Mouse (Mus musculus) stomach, embryonic 15.5 days (tissue): ENCODE results near the gene Ccdc120. TPM values are rescaled to one million over a fixed set of nuclear protein-coding genes. Genes with fewer than 3 reads are reported as not detected.
"Not testable (repeated sequence)": the region's sequence is repeated elsewhere in the genome, so short reads cannot be mapped to it uniquely, and the experiment has no call there.

Experiments
- ATAC-seq: fragments of 200-750 bp; cut with Nextera tagmentation; 2 replicates; pipeline ENCODE4 v1.8.0; 2017; ENCODE audit warnings: low read depth, moderate number of reproducible peaks, moderate TSS enrichment; ENCODE audit not compliant: insufficient read depth, low FRiP score
- H3K27ac ChIP-seq: fragments of 300-500 bp; sonication (generic); 2 replicates; pipeline ENCODE4 v1.5.1; 2015; ENCODE audit warnings: mild to moderate bottlenecking, inconsistent platforms
- H3K27me3 ChIP-seq: fragments of 300-500 bp; sonication (generic); replicated peaks from 2 replicates; pipeline ENCODE4 v1.6.1; 2015; ENCODE audit warnings: inconsistent platforms
- H3K36me3 ChIP-seq: fragments of 300-500 bp; sonication (generic); 2 replicates; pipeline ENCODE4 v1.6.1; 2015; ENCODE audit warnings: inconsistent platforms
- H3K4me1 ChIP-seq: fragments of 300-500 bp; sonication (generic); 2 replicates; pipeline ENCODE4 v1.6.1; 2015; ENCODE audit warnings: inconsistent platforms
- H3K4me2 ChIP-seq: fragments of 300-500 bp; sonication (generic); 2 replicates; pipeline ENCODE4 v1.6.1; 2015; ENCODE audit warnings: mild to moderate bottlenecking, inconsistent platforms
- H3K4me3 ChIP-seq: fragments of 300-500 bp; sonication (generic); replicated peaks from 2 replicates; pipeline ENCODE4 v1.5.1; 2015; ENCODE audit warnings: inconsistent platforms
- H3K9ac ChIP-seq: fragments of 300-500 bp; sonication (generic); 2 replicates; pipeline ENCODE4 v1.6.1; 2015; ENCODE audit warnings: inconsistent platforms
- H3K9me3 ChIP-seq: fragments of 300-500 bp; sonication (generic); 2 replicates; pipeline ENCODE4 v1.6.1; 2016; ENCODE audit warnings: inconsistent platforms
- WGBS: fragments of 180-500 bp; shearing (Covaris S2); methylation state at CpG from one replicate; pipeline ENCODE4 v1.1.7; 2015; 5-methylcytosine and 5-hydroxymethylcytosine counted together
- polyA plus RNA-seq: library from polyadenylated mRNA; unstranded; fragments of >200 nt; fragmentation: Nextera tagmentation; extraction: Ambion mirVana; gene quantifications from 2 replicates; pipeline ENCODE4 v1.2.1, GENCODE M21; 2015

Ccdc120 gene
- polyA plus RNA-seq, 1 experiment from 2014 or later, result 16.0 TPM

DNA sequence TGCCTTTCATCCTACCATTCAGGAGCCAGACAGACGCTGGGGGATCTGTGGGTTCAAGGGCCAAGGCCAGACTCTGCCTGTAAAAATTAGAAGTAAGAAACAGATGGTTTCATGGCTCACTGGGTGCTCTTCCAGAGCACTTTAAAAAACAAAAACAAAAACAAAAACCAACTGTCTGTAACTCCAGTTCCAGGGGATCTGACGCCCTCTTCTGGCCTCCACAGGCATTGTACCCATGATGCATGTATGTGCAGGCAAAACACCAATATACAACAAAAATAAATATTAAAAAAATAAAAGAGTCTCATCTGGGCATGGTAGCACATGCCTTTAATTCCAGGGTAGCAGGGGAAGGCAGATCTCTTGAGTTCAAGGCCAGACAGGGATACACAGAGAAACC lies 22.1 kb upstream of the Ccdc120 start:
- no peak overlapping the region for H3K27ac ChIP-seq
- peaks cover 10% of the 10 kb centered on the region; the same call in 1 of the 2 replicates for H3K36me3 ChIP-seq
- no peak overlapping the region for H3K4me2 ChIP-seq
- ATAC-seq, result no peak
- no peak overlapping the region for H3K4me3 ChIP-seq
- no peaks in the 10 kb centered on the region for H3K4me1 ChIP-seq
- 63% methylated on average over 2 of the region's 2 CpGs for WGBS
- H3K9ac ChIP-seq, result no peak overlapping the region
- H3K9me3 ChIP-seq, result no peaks in the 10 kb centered on the region
- H3K27me3 ChIP-seq, result no peaks in the 10 kb centered on the region

GRCm38 (mm10) chrX:7769302-7770017 lies 18.8 kb upstream of the Ccdc120 start:
- H3K36me3 ChIP-seq, result peaks cover 10% of the 10 kb centered on the region; the same call in 1 of the 2 replicates

GRCm38 (mm10) chrX:7765764-7766163 lies 15.1 kb upstream of the Ccdc120 start:
- peak; percentile 79 for ATAC-seq
- Histone ChIP-seq H3K4me1 (0 out of 2 replicates have a peak, but pooled peaks cover 5% of the 10 kb centered on the region), H3K27me3 (no peaks in the 10 kb centered on the region), H3K9ac (no peak overlapping the region), H3K4me3 (peak overlapping the region; percentile 15), H3K36me3 (0 out of 2 replicates have a peak, but pooled peaks cover 9% of the 10 kb centered on the region), H3K4me2 (peak overlapping the region; percentile 63), H3K27ac (peak overlapping the region; percentile 61), H3K9me3 (no peaks in the 10 kb centered on the region)
- 20% methylated on average over 11 of the region's 11 CpGs for WGBS

More at GRCm38 (mm10) chrX:7769302-7770017, 18.8 kb upstream of the Ccdc120 start:
- no peak overlapping the region for H3K9ac ChIP-seq
- H3K4me1 ChIP-seq, result 0 out of 2 replicates have a peak, but pooled peaks cover 5% of the 10 kb centered on the region
- H3K9me3 ChIP-seq, result no peaks in the 10 kb centered on the region
- ATAC-seq, result no peak
- WGBS, result 90% methylated on average over 7 of the region's 7 CpGs
- no peak overlapping the region for H3K27ac ChIP-seq
- H3K4me2 ChIP-seq, result no peak overlapping the region
- H3K4me3 ChIP-seq, result no peak overlapping the region
- no peaks in the 10 kb centered on the region for H3K27me3 ChIP-seq

- H3K36me3 ChIP-seq, result 0 out of 2 replicates have a peak, but pooled peaks cover 4% of the 10 kb centered on the region
- H3K27ac ChIP-seq, result peak overlapping the region; percentile 61
- no peaks in the 10 kb centered on the region for H3K9me3 ChIP-seq
- H3K9ac ChIP-seq, result no peak overlapping the region
- H3K4me1 ChIP-seq, result 0 out of 2 replicates have a peak, but pooled peaks cover 5% of the 10 kb centered on the region
- 27% methylated on average over 12 of the region's 13 CpGs for WGBS
- ATAC-seq, result no peak
- H3K27me3 ChIP-seq, result no peaks in the 10 kb centered on the region
- H3K4me3 ChIP-seq, result peak overlapping the region; percentile 15
- peak overlapping the region; percentile 63 for H3K4me2 ChIP-seq
These were observed 14.6 kb upstream of the Ccdc120 start for GRCm38 (mm10) chrX:7765281-7765670.

DNA sequence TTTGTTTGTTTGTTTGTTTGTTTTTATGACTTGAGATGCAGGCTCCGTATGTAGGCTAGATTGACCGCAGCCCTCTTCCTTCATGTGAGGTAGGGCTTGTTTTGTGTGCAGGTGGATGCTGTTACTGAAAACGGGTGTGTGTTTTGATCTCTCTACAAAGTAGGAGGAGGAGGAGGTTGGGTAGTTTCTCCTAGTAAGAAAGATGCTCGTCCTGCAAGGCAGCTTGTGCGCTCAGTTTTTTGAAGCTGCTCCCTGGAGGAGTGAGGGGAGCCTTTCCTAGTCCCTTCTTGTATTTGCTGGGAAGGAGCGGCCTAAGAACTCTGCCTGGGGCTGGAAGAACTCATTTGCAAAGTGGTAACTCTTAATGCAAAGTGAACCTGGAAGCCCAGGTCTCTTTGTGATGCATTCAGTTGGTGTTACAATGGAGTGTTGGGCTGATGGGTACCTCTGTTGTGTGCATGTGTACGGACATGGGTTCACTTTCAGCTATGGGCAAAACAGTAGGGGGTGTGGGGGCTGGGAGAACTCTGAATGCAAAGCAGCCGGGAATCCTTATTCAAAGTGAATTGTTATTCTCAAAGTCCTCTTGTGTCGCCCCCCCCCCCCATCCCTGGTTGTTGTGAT lies 14.1 kb upstream of the Ccdc120 start:
- peak overlapping the region; percentile 63 for H3K4me2 ChIP-seq
- H3K36me3 ChIP-seq, result 0 out of 2 replicates have a peak, but pooled peaks cover 3% of the 10 kb centered on the region
- H3K9ac ChIP-seq, result no peak overlapping the region
- H3K9me3 ChIP-seq, result no peaks in the 10 kb centered on the region
- H3K4me3 ChIP-seq, result peak overlapping the region; percentile 64
- peak overlapping the region; percentile 61; the same call in 1 of the 2 replicates for H3K27ac ChIP-seq
- WGBS, result 25% methylated on average over 8 of the region's 9 CpGs
- no peaks in the 10 kb centered on the region for H3K27me3 ChIP-seq
- no peak for ATAC-seq
- 0 out of 2 replicates have a peak, but pooled peaks cover 5% of the 10 kb centered on the region for H3K4me1 ChIP-seq

- Histone ChIP-seq H3K27me3 (no peaks in the 10 kb centered on the region), H3K27ac (peak overlapping the region; percentile 51; the same call in 1 of the 2 replicates), H3K9me3 (no peaks in the 10 kb centered on the region), H3K36me3 (0 out of 2 replicates have a peak, but pooled peaks cover 3% of the 10 kb centered on the region), H3K4me2 (peak overlapping the region; percentile 63), H3K4me3 (peak overlapping the region; percentile 64), H3K4me1 (0 out of 2 replicates have a peak, but pooled peaks cover 5% of the 10 kb centered on the region), H3K9ac (0 out of 2 replicates have a peak overlapping the region, but pooled peaks have one; percentile 9)
- WGBS, result 13% methylated on average over 22 of the region's 22 CpGs
- ATAC-seq, result 0 out of 2 replicates have a peak, but pooled peaks have one; percentile 5
These were observed 13.1 kb upstream of the Ccdc120 start for GRCm38 (mm10) chrX:7763631-7764393.

DNA sequence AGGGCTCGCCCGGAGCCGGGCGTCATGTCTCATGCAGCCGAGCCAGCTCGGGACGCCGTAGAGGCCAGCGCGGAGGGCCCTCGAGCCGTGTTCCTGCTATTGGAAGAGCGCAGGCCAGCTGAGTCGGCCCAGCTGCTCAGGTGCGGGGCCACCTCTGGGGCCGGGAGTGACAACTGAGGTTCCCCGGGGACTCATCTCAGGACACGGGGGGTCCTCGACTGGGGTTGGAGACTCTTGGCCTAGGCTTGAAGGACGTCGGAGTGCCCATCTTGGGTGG lies 12.2 kb upstream of the Ccdc120 start:
- no peak for ATAC-seq
- H3K4me2 ChIP-seq, result peak overlapping the region; percentile 63
- 0 out of 2 replicates have a peak, but pooled peaks cover 2% of the 10 kb centered on the region for H3K36me3 ChIP-seq
- peak overlapping the region; percentile 22; the same call in 1 of the 2 replicates for H3K9ac ChIP-seq
- H3K4me3 ChIP-seq, result peak overlapping the region; percentile 64
- peak overlapping the region; percentile 80 for H3K27ac ChIP-seq
- no peaks in the 10 kb centered on the region for H3K9me3 ChIP-seq
- 24% methylated on average over 21 of the region's 21 CpGs for WGBS
- 0 out of 2 replicates have a peak, but pooled peaks cover 5% of the 10 kb centered on the region for H3K4me1 ChIP-seq
- H3K27me3 ChIP-seq, result no peaks in the 10 kb centered on the region

DNA sequence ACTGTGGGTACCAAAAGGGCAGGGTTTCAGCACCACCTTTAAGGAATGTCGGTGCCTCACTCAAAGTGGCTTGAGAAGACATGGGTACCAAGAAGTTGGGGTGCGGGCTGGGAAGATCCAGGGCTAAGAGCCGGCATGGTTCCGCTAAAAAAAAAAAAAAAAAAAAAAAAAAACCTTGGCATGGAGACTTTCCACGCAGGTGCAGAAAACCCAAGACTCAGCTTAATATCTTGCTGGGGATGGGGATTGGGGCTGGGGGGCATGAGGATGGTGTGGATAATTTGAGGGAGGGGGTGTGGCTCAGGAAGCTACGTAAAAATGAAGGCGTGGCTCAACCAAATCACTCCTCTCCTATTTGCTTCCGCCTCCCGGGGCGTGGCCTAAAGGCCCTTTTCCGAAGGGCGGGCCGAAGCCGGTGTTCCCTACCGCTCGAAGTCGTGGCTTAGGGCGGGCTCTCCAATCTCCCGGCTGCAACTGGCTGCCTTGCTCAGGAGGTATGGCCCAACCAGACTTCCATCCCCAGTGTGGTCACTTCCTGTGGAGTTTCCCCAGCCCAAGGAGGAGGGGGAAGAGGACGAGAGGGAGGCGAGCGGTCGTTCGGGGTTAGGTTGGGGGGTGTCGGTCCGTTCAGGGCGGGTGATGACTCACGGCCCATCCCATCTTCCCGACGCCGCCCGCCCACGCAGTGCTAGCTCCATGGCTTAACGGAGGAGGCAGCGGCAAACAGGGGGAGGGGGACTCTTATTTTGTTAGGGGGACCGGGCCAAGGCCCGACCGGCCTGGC lies 11.6 kb upstream of the Ccdc120 start, which contains the start of gene Tfe3:
Tfe3 (plus strand) TSS at position 424 of the 784 bp plus-strand sequence.
- H3K9me3 ChIP-seq, result no peaks in the 10 kb centered on the region
- H3K27me3 ChIP-seq, result no peaks in the 10 kb centered on the region
- peak within 1 kb of the TSS; percentile 64 for H3K4me3 ChIP-seq
- 0 out of 2 replicates have a peak, but pooled peaks cover 5% of the 10 kb centered on the region for H3K4me1 ChIP-seq
- WGBS, result 26% methylated on average over 38 of the region's 38 CpGs
- peak within 1 kb of the TSS; percentile 80 for H3K27ac ChIP-seq
- peak within 1 kb of the TSS; percentile 63 for H3K4me2 ChIP-seq
- no peaks in the 10 kb centered on the region for H3K36me3 ChIP-seq
- peak; percentile 97 for ATAC-seq
- peak within 1 kb of the TSS; percentile 22; the same call in 1 of the 2 replicates for H3K9ac ChIP-seq

GRCm38 (mm10) chrX:7753627-7754026 lies 2.9 kb upstream of the Ccdc120 start:
- 11% methylated on average over 3 of the region's 3 CpGs for WGBS
- H3K36me3 ChIP-seq, H3K4me3 ChIP-seq, H3K4me2 ChIP-seq, ATAC-seq, H3K9me3 ChIP-seq, H3K9ac ChIP-seq, H3K4me1 ChIP-seq, H3K27me3 ChIP-seq, H3K27ac ChIP-seq: not testable (repeated sequence)

- H3K4me1 ChIP-seq, result no peaks in the 10 kb centered on the region
- WGBS, result 86% methylated on average over 8 of the region's 8 CpGs
- H3K27me3 ChIP-seq, result no peaks in the 10 kb centered on the region
- no peak overlapping the region for H3K4me3 ChIP-seq
- no peaks in the 10 kb centered on the region for H3K36me3 ChIP-seq
- H3K9me3 ChIP-seq, result no peaks in the 10 kb centered on the region
- H3K4me2 ChIP-seq, result no peak overlapping the region
- H3K9ac ChIP-seq, result no peak overlapping the region
- no peak for ATAC-seq
- H3K27ac ChIP-seq, result no peak overlapping the region
These were observed 5.3 kb downstream of the Ccdc120 start for GRCm38 (mm10) chrX:7745429-7745828.

GRCm38 (mm10) chrX:7744940-7745339 lies 5.8 kb downstream of the Ccdc120 start:
- Histone ChIP-seq H3K4me3 (no peak overlapping the region), H3K27ac (no peak overlapping the region), H3K27me3 (no peaks in the 10 kb centered on the region), H3K4me1 (no peaks in the 10 kb centered on the region), H3K9ac (no peak overlapping the region), H3K36me3 (no peaks in the 10 kb centered on the region), H3K9me3 (no peaks in the 10 kb centered on the region), H3K4me2 (no peak overlapping the region)
- ATAC-seq, result no peak
- WGBS, result 60% methylated on average over 1 of the region's 1 CpGs
